Mouse (Mus musculus): ENCODE measurements at regions not wholly inside any gene's neighbourhood (a gene's known extent, or its start where the extent isn't known, plus 50 kb on each side); places are given as distances from the start of the nearest gene placed in this dataset.

DNA sequence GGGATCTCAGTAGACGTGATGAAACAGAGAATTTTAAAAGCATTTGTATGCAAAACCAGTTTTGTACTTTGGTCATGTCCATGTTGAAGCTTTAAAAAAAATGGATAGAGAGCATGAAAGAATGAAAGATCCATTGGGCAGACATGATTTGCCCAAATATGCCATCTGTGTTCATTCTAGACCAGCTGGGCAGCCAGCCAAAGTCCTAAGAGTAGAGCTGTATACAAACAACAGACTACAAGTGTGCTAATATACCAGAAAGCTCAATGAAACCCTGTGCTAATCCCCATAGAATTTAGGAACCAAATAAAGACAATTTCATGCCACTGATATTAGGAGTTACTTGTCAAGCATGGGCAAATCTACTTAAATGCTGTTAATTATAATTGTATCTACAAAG, 105.1 kb upstream of the Zwint start:
- DNase-seq, result no peak
- 86% methylated on average over 1 of the region's 1 CpGs for WGBS
- TF ChIP-seq CTCF (conservative IDR thresholded peaks at IDR 0.05; ENCODE audit: insufficient read depth, insufficient read length, low read depth, low read length) (no peak), POLR2A (IDR thresholded peaks at IDR 0.05; ENCODE audit: low read depth, low read length) (no peak)
- Histone ChIP-seq H3K4me3 (ENCODE audit: insufficient read depth, low read depth, low read length) (no peak overlapping the region), H3K36me3 (ENCODE audit: control insufficient read depth, insufficient read depth, low read length) (no peaks in the 10 kb centered on the region), H3K27ac (ENCODE audit: insufficient read depth, low read depth, low read length) (no peak overlapping the region), H3K27me3 (replicated peaks; ENCODE audit: control insufficient read depth, insufficient read depth, low read length) (no peaks in the 10 kb centered on the region), H3K4me1 (ENCODE audit: control insufficient read depth, insufficient read depth, low read length) (no peaks in the 10 kb centered on the region)

DNA sequence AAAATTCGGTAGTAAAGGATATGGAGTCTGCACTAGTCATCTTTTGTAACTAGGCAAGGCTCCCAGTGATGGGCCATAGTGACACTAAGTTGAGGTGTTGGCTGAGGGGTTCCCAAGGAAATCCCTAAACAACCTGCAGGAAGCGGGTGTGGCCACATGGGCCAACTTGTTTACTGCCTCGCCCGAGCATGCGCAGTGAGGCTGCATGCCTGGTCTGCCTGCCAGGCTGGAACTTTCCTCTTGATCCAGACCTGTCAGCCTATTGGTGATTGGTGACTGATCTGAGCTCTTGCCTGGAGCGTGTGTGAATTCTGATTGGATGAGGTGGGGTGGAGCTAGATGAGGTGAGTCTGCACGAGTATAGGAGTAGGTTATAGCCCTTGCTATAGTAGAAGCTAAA, 103.1 kb upstream of the Zwint start:
- TF ChIP-seq CTCF (conservative IDR thresholded peaks at IDR 0.05; ENCODE audit: insufficient read depth, insufficient read length, low read depth, low read length) (no peak), POLR2A (IDR thresholded peaks at IDR 0.05; ENCODE audit: low read depth, low read length) (no peak)
- DNase-seq, result no peak
- Histone ChIP-seq H3K4me1 (ENCODE audit: control insufficient read depth, insufficient read depth, low read length) (no peaks in the 10 kb centered on the region), H3K27me3 (replicated peaks; ENCODE audit: control insufficient read depth, insufficient read depth, low read length) (no peaks in the 10 kb centered on the region), H3K27ac (ENCODE audit: insufficient read depth, low read depth, low read length) (no peak overlapping the region), H3K36me3 (ENCODE audit: control insufficient read depth, insufficient read depth, low read length) (no peaks in the 10 kb centered on the region), H3K4me3 (ENCODE audit: insufficient read depth, low read depth, low read length) (no peak overlapping the region)
- 79% methylated on average over 7 of the region's 7 CpGs for WGBS

DNA sequence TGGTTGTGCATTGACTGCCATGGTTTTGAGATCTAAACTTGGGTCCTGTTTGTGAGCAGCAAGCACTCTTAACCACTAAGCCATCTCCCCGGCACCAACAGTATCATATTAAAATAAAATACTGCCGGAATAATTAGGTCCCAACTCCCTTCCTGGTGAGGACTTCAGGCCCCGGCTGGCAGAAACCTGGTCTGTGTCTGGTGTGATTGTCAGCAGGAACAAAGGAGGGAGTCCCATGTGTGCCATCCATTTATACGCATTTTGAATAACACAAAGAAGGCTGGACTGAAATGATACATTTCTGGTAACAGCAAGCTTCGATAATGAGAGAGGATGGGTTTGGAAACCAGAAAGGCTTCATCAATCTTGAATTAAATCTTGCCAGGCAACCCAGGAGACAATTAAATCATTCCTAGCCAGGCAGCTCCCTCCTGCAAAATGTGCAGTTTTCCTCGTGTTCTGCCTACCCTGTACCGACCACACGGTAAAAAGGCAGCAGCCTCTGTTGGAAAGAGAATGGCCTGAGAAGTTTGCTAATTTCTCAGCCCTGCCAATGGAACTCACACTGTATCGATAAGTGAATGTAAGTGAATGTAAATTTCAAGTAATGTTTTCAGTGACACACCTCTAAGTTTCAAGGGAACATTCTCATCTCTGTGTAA, 80.5 kb upstream of the Zwint start:
- Histone ChIP-seq H3K27ac (ENCODE audit: insufficient read depth, low read depth, low read length) (no peak overlapping the region), H3K4me1 (ENCODE audit: control insufficient read depth, insufficient read depth, low read length) (no peaks in the 10 kb centered on the region), H3K27me3 (replicated peaks; ENCODE audit: control insufficient read depth, insufficient read depth, low read length) (no peaks in the 10 kb centered on the region), H3K4me3 (ENCODE audit: insufficient read depth, low read depth, low read length) (no peak overlapping the region), H3K36me3 (ENCODE audit: control insufficient read depth, insufficient read depth, low read length) (no peaks in the 10 kb centered on the region)
- no peak for TF ChIP-seq CTCF (conservative IDR thresholded peaks at IDR 0.05; ENCODE audit: insufficient read depth, insufficient read length, low read depth, low read length)
- no peak for TF ChIP-seq POLR2A (IDR thresholded peaks at IDR 0.05; ENCODE audit: low read depth, low read length)
- 59% methylated on average over 9 of the region's 9 CpGs for WGBS
- no peak for DNase-seq

DNA sequence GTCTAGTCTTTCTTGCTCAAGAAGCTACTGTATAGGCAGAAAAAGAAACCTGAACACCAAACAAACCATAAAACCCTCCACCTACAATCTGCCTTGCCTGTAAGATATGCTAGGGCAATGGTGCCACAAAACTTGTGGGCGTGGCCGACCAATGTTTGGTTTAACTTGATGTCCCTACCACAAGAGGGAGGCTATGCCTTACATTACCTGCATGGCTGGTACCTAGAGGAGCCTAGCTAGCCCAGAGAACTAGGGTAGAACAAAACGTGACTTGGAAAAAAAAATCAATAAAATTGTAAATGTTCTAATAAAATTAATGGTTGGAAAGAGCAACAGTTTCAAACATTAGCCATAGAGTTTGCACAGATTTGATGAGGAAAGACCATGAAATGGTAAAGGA, 76.9 kb upstream of the Zwint start:
- TF ChIP-seq CTCF (conservative IDR thresholded peaks at IDR 0.05; ENCODE audit: insufficient read depth, insufficient read length, low read depth, low read length), result no peak
- no peak for TF ChIP-seq POLR2A (IDR thresholded peaks at IDR 0.05; ENCODE audit: low read depth, low read length)
- Histone ChIP-seq H3K4me3 (ENCODE audit: insufficient read depth, low read depth, low read length) (no peak overlapping the region), H3K27me3 (replicated peaks; ENCODE audit: control insufficient read depth, insufficient read depth, low read length) (no peaks in the 10 kb centered on the region), H3K4me1 (ENCODE audit: control insufficient read depth, insufficient read depth, low read length) (no peaks in the 10 kb centered on the region), H3K27ac (ENCODE audit: insufficient read depth, low read depth, low read length) (no peak overlapping the region), H3K36me3 (ENCODE audit: control insufficient read depth, insufficient read depth, low read length) (no peaks in the 10 kb centered on the region)
- no peak for DNase-seq
- 84% methylated on average over 3 of the region's 3 CpGs for WGBS

DNA sequence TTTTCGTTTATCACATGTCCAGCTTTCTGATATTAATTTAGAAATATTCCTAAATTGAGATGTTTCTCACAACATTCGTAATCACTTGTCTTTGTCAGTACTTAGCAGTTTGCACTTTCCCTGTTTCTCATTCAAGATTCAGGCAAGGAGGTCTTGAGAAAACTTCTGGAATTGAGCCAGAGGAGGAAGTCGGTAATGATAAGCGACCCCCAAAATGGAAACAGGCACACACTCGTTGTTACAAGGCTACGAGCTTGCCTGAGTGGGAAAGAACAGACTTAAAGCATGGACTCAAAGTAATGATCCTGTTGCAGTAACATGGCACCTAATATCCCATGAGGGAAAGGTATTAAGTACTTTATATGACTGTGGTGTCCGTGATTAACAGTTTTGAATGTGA, 76.1 kb upstream of the Zwint start:
- no peaks in the 10 kb centered on the region for H3K27me3 ChIP-seq (replicated peaks; ENCODE audit: control insufficient read depth, insufficient read depth, low read length)
- no peak overlapping the region for H3K4me3 ChIP-seq (ENCODE audit: insufficient read depth, low read depth, low read length)
- no peaks in the 10 kb centered on the region for H3K36me3 ChIP-seq (ENCODE audit: control insufficient read depth, insufficient read depth, low read length)
- no peak for TF ChIP-seq POLR2A (IDR thresholded peaks at IDR 0.05; ENCODE audit: low read depth, low read length)
- 46% methylated on average over 7 of the region's 7 CpGs for WGBS
- H3K4me1 ChIP-seq (ENCODE audit: control insufficient read depth, insufficient read depth, low read length), result no peaks in the 10 kb centered on the region
- DNase-seq, result no peak
- H3K27ac ChIP-seq (ENCODE audit: insufficient read depth, low read depth, low read length), result no peak overlapping the region

DNA sequence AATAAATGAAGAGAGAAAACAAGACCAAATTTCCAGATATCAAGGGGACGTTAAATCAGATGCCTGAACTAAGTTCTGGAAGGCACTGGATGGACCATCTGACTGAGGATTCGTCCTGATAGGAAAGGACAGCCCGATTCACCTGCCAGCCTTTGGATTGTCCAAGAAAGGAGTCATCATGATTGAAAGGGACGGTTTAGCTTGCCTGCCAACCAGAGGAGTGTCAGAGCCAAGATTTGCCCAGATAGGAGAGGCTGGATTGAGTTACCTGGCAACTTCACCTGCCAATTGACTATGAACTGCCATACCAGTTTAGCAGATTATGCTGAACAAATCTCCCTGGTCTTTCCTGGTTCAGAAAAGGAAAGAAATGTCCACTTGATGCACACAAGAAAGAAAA, 73.3 kb upstream of the Zwint start:
- Histone ChIP-seq H3K4me1 (ENCODE audit: control insufficient read depth, insufficient read depth, low read length) (no peaks in the 10 kb centered on the region), H3K36me3 (ENCODE audit: control insufficient read depth, insufficient read depth, low read length) (no peaks in the 10 kb centered on the region), H3K27me3 (replicated peaks; ENCODE audit: control insufficient read depth, insufficient read depth, low read length) (no peaks in the 10 kb centered on the region), H3K27ac (ENCODE audit: insufficient read depth, low read depth, low read length) (no peak overlapping the region), H3K4me3 (ENCODE audit: insufficient read depth, low read depth, low read length) (no peak overlapping the region)
- no peak for DNase-seq
- TF ChIP-seq POLR2A (IDR thresholded peaks at IDR 0.05; ENCODE audit: low read depth, low read length) (no peak), CTCF (conservative IDR thresholded peaks at IDR 0.05; ENCODE audit: insufficient read depth, insufficient read length, low read depth, low read length) (no peak)
- WGBS, result 87% methylated on average over 4 of the region's 4 CpGs

DNA sequence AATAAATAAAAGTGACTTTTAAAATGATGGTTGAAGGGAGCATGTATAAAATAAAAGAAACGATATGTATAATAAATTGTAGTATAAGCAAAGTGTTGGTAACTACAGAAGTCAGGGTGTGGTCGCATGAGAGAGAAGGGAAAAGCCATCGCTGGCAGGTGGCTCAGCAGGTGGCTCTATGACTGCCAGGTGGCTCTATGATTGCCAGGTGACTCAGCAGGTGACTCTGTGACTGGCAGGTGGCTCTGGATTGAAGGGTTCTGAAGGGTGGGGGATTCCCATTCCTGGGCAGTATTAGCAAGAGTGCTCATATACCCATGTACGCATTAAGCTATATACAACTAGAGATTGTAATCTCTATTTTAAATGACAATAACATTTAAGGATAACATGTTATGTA, 66.1 kb upstream of the Zwint start:
- WGBS, result 87% methylated on average over 4 of the region's 4 CpGs

More for the DNA sequence above, 66.1 kb upstream of the Zwint start:
- DNase-seq, result no peak
- Histone ChIP-seq H3K4me1 (ENCODE audit: control insufficient read depth, insufficient read depth, low read length) (no peaks in the 10 kb centered on the region), H3K36me3 (ENCODE audit: control insufficient read depth, insufficient read depth, low read length) (no peaks in the 10 kb centered on the region), H3K27ac (ENCODE audit: insufficient read depth, low read depth, low read length) (no peak overlapping the region), H3K4me3 (ENCODE audit: insufficient read depth, low read depth, low read length) (no peak overlapping the region), H3K27me3 (replicated peaks; ENCODE audit: control insufficient read depth, insufficient read depth, low read length) (no peaks in the 10 kb centered on the region)
- TF ChIP-seq CTCF (conservative IDR thresholded peaks at IDR 0.05; ENCODE audit: insufficient read depth, insufficient read length, low read depth, low read length) (no peak), POLR2A (IDR thresholded peaks at IDR 0.05; ENCODE audit: low read depth, low read length) (no peak)
